Mouse (Mus musculus) ES-E14 (cell line): ENCODE measurements around the gene Ifi209. TPM values are rescaled to one million over a fixed set of nuclear protein-coding genes. Genes with fewer than 3 reads are reported as not detected.
"Not testable (repeated sequence)": the region's sequence is repeated elsewhere in the genome, so short reads cannot be mapped to it uniquely, and the experiment has no call there.

Source experiments
- DNase-seq: peaks from one replicate; pipeline ENCODE4 v3.0.0-alpha.2; 2013; ENCODE audit warnings: low read depth, low spot score
- H3K27ac ChIP-seq: 2 replicates; pipeline ENCODE4 v1.5.1; 2012; ENCODE audit warnings: low read depth, mild to moderate bottlenecking, low read length, moderate library complexity, mixed read lengths; ENCODE audit not compliant: poor library complexity, insufficient read depth, severe bottlenecking
- H3K36me3 ChIP-seq: 2 replicates; pipeline ENCODE4 v1.6.1; 2012; ENCODE audit warnings: mild to moderate bottlenecking, low read length, moderate library complexity, mixed read lengths; ENCODE audit not compliant: control insufficient read depth, poor library complexity, insufficient read depth, severe bottlenecking
- H3K4me1 ChIP-seq, 2 experiments: fragments of 150-350 bp in 1 of 2; sonication (generic) in 1 of 2; 2 replicates each; pipeline ENCODE4 v1.6.1; 2012; ENCODE audit warnings: low read length in 2 of 2, mild to moderate bottlenecking in 1 of 2, mixed read lengths in 1 of 2; ENCODE audit not compliant: control insufficient read depth in 2 of 2, insufficient read depth in 2 of 2, poor library complexity in 1 of 2
- H3K4me3 ChIP-seq, 2 experiments: fragments of 150-350 bp in 1 of 2; sonication (generic) in 1 of 2; 2 replicates each; pipeline ENCODE4 v1.5.1; 2012; ENCODE audit warnings: low read length in 2 of 2, low read depth in 1 of 2, mild to moderate bottlenecking in 1 of 2, mixed read lengths in 1 of 2; ENCODE audit not compliant: insufficient read depth in 1 of 2, poor library complexity in 1 of 2, severe bottlenecking in 1 of 2
- H3K9ac ChIP-seq: 2 replicates; pipeline ENCODE4 v1.6.1; 2012; ENCODE audit warnings: low read depth, mild to moderate bottlenecking, low read length, mixed read lengths; ENCODE audit not compliant: poor library complexity, insufficient read depth, severe bottlenecking
- H3K9me3 ChIP-seq: fragments of 150-350 bp; sonication (generic); 2 replicates; pipeline ENCODE4 v1.6.1; 2012; ENCODE audit warnings: low read depth, mild to moderate bottlenecking, low read length; ENCODE audit not compliant: control insufficient read depth, insufficient read depth
- CHD2 ChIP-seq: IDR thresholded peaks from 2 replicates; pipeline ENCODE4 v1.6.1; 2014; ENCODE audit warnings: mild to moderate bottlenecking, low read depth, low read length, inconsistent platforms
- HCFC1 ChIP-seq: IDR thresholded peaks from 2 replicates; pipeline ENCODE4 v1.6.1; 2012; ENCODE audit warnings: low read length, inconsistent platforms, borderline replicate concordance; ENCODE audit not compliant: insufficient read depth
- MAFK ChIP-seq: IDR thresholded peaks from 2 replicates; pipeline ENCODE4 v1.6.1; 2014; ENCODE audit warnings: mild to moderate bottlenecking, low read depth, low read length, inconsistent platforms; ENCODE audit not compliant: insufficient read depth
- ZC3H11A ChIP-seq: IDR thresholded peaks from 2 replicates; pipeline ENCODE4 v1.6.1; 2012; ENCODE audit warnings: low read depth, mild to moderate bottlenecking, inconsistent platforms, low read length, borderline replicate concordance
- ZNF384 ChIP-seq: IDR thresholded peaks from 2 replicates; pipeline ENCODE4 v1.6.1; 2012; ENCODE audit warnings: low read depth, low read length, inconsistent platforms
- in situ Hi-C, 2 experiments: fragments of 600-800 bp; cut with MboI; formaldehyde crosslinking; loops; one replicate each; pipeline ENCODE4 v1.15.1; 2025; ENCODE audit warnings: low sequenced_read_pairs in 2 of 2, inconsistent platforms in 1 of 2; ENCODE audit not compliant: unreplicated experiment in 2 of 2
- total RNA-seq: library from RNA; depleted of rRNA; stranded (reverse); fragments of 300-350 nt; gene quantifications from 2 replicates; pipeline ENCODE4 v1.2.3, GENCODE M21; 2012

The Ifi209 gene
- total RNA-seq, 1 experiment, result not detected

GRCm38 (mm10) chr1:173626686-173627085 is 4.0 kb upstream of the Ifi209 start:
- TF ChIP-seq ZNF384 (no peak), MAFK (no peak), CHD2 (no peak), ZC3H11A (no peak), HCFC1 (no peak)
- no peaks in the 10 kb centered on the region for H3K36me3 ChIP-seq
- H3K9ac ChIP-seq, result no peak overlapping the region
- no peak overlapping the region for H3K4me3 ChIP-seq
- no peak overlapping the region for H3K27ac ChIP-seq
- H3K4me1 ChIP-seq, result no peaks in the 10 kb centered on the region
- DNase-seq, result no peak
- no peaks in the 10 kb centered on the region for H3K9me3 ChIP-seq
- in situ Hi-C loops, result no loop called here

- DNase-seq, result no peak
- no peak for TF ChIP-seq MAFK
- TF ChIP-seq HCFC1, result no peak
- TF ChIP-seq CHD2, result no peak
- no peak for TF ChIP-seq ZC3H11A
- TF ChIP-seq ZNF384, result no peak
- H3K27ac ChIP-seq, result no peak overlapping the region
- H3K36me3 ChIP-seq, result no peaks in the 10 kb centered on the region
- in situ Hi-C loops, result no loop called here
- H3K4me1 ChIP-seq, result no peaks in the 10 kb centered on the region
- H3K9me3 ChIP-seq, result no peaks in the 10 kb centered on the region
- H3K4me3 ChIP-seq, result no peak overlapping the region
- no peak overlapping the region for H3K9ac ChIP-seq
These were observed 3.4 kb downstream of the Ifi209 start for GRCm38 (mm10) chr1:173633969-173634645.

- H3K9ac ChIP-seq, result no peak overlapping the region
- no peak for TF ChIP-seq MAFK
- no peak for TF ChIP-seq ZC3H11A
- TF ChIP-seq ZNF384, result no peak
- no peak for TF ChIP-seq HCFC1
- TF ChIP-seq CHD2, result no peak
- DNase-seq, result no peak
- no peaks in the 10 kb centered on the region for H3K4me1 ChIP-seq
- H3K27ac ChIP-seq, result no peak overlapping the region
- H3K9me3 ChIP-seq, result no peaks in the 10 kb centered on the region
- no peak overlapping the region for H3K4me3 ChIP-seq
- H3K36me3 ChIP-seq, result no peaks in the 10 kb centered on the region
- in situ Hi-C loops, result no loop called here
These were observed 14.7 kb downstream of the Ifi209 start for GRCm38 (mm10) chr1:173645393-173645792.

- Histone ChIP-seq H3K9me3 (no peaks in the 10 kb centered on the region), H3K27ac (no peak overlapping the region), H3K9ac (no peak overlapping the region), H3K36me3 (no peaks in the 10 kb centered on the region), H3K4me1 (no peaks in the 10 kb centered on the region), H3K4me3 (no peak overlapping the region)
- no peak for TF ChIP-seq CHD2
- no peak for TF ChIP-seq ZNF384
- no peak for TF ChIP-seq HCFC1
- TF ChIP-seq MAFK, result no peak
- no peak for TF ChIP-seq ZC3H11A
- in situ Hi-C loops, result no loop called here
- no peak for DNase-seq
These were observed 27.3 kb downstream of the Ifi209 start for GRCm38 (mm10) chr1:173657973-173658372.

- H3K36me3 ChIP-seq, DNase-seq, H3K9ac ChIP-seq, H3K4me1 ChIP-seq, H3K4me3 ChIP-seq, H3K9me3 ChIP-seq, in situ Hi-C loops, H3K27ac ChIP-seq: not testable (repeated sequence)
These were observed 42.9 kb downstream of the Ifi209 start, which contains the start of gene Ifi208 for GRCm38 (mm10) chr1:173673458-173674097. Gene Ifi208, plus strand, starts transcription at chr1:173673675.

- DNase-seq, H3K27ac ChIP-seq, H3K36me3 ChIP-seq, H3K9ac ChIP-seq, H3K4me1 ChIP-seq, H3K9me3 ChIP-seq, in situ Hi-C loops, H3K4me3 ChIP-seq: not testable (repeated sequence)
These were observed 47.9 kb downstream of the Ifi209 start for GRCm38 (mm10) chr1:173678605-173679004.
